Mouse (Mus musculus) ES-E14 (cell line): ENCODE measurements around the gene Setd7. TPM values are rescaled to one million over a fixed set of nuclear protein-coding genes. Genes with fewer than 3 reads are reported as not detected.

Experiments used
- DNase-seq: peaks from one replicate; pipeline ENCODE4 v3.0.0-alpha.2; 2013; ENCODE audit warnings: low read depth, low spot score
- H3K27ac ChIP-seq: 2 replicates; pipeline ENCODE4 v1.5.1; 2012; ENCODE audit warnings: low read depth, mild to moderate bottlenecking, low read length, moderate library complexity, mixed read lengths; ENCODE audit not compliant: poor library complexity, insufficient read depth, severe bottlenecking
- H3K36me3 ChIP-seq: 2 replicates; pipeline ENCODE4 v1.6.1; 2012; ENCODE audit warnings: mild to moderate bottlenecking, low read length, moderate library complexity, mixed read lengths; ENCODE audit not compliant: control insufficient read depth, poor library complexity, insufficient read depth, severe bottlenecking
- H3K4me1 ChIP-seq, 2 experiments: fragments of 150-350 bp in 1 of 2; sonication (generic) in 1 of 2; 2 replicates each; pipeline ENCODE4 v1.6.1; 2012; ENCODE audit warnings: low read length in 2 of 2, mild to moderate bottlenecking in 1 of 2, mixed read lengths in 1 of 2; ENCODE audit not compliant: control insufficient read depth in 2 of 2, insufficient read depth in 2 of 2, poor library complexity in 1 of 2
- H3K4me3 ChIP-seq, 2 experiments: fragments of 150-350 bp in 1 of 2; sonication (generic) in 1 of 2; 2 replicates each; pipeline ENCODE4 v1.5.1; 2012; ENCODE audit warnings: low read length in 2 of 2, low read depth in 1 of 2, mild to moderate bottlenecking in 1 of 2, mixed read lengths in 1 of 2; ENCODE audit not compliant: insufficient read depth in 1 of 2, poor library complexity in 1 of 2, severe bottlenecking in 1 of 2
- H3K9ac ChIP-seq: 2 replicates; pipeline ENCODE4 v1.6.1; 2012; ENCODE audit warnings: low read depth, mild to moderate bottlenecking, low read length, mixed read lengths; ENCODE audit not compliant: poor library complexity, insufficient read depth, severe bottlenecking
- H3K9me3 ChIP-seq: fragments of 150-350 bp; sonication (generic); 2 replicates; pipeline ENCODE4 v1.6.1; 2012; ENCODE audit warnings: low read depth, mild to moderate bottlenecking, low read length; ENCODE audit not compliant: control insufficient read depth, insufficient read depth
- CHD2 ChIP-seq: IDR thresholded peaks from 2 replicates; pipeline ENCODE4 v1.6.1; 2014; ENCODE audit warnings: mild to moderate bottlenecking, low read depth, low read length, inconsistent platforms
- HCFC1 ChIP-seq: IDR thresholded peaks from 2 replicates; pipeline ENCODE4 v1.6.1; 2012; ENCODE audit warnings: low read length, inconsistent platforms, borderline replicate concordance; ENCODE audit not compliant: insufficient read depth
- MAFK ChIP-seq: IDR thresholded peaks from 2 replicates; pipeline ENCODE4 v1.6.1; 2014; ENCODE audit warnings: mild to moderate bottlenecking, low read depth, low read length, inconsistent platforms; ENCODE audit not compliant: insufficient read depth
- ZC3H11A ChIP-seq: IDR thresholded peaks from 2 replicates; pipeline ENCODE4 v1.6.1; 2012; ENCODE audit warnings: low read depth, mild to moderate bottlenecking, inconsistent platforms, low read length, borderline replicate concordance
- ZNF384 ChIP-seq: IDR thresholded peaks from 2 replicates; pipeline ENCODE4 v1.6.1; 2012; ENCODE audit warnings: low read depth, low read length, inconsistent platforms
- in situ Hi-C, 2 experiments: fragments of 600-800 bp; cut with MboI; formaldehyde crosslinking; loops; one replicate each; pipeline ENCODE4 v1.15.1; 2025; ENCODE audit warnings: low sequenced_read_pairs in 2 of 2, inconsistent platforms in 1 of 2; ENCODE audit not compliant: unreplicated experiment in 2 of 2
- total RNA-seq: library from RNA; depleted of rRNA; stranded (reverse); fragments of 300-350 nt; gene quantifications from 2 replicates; pipeline ENCODE4 v1.2.3, GENCODE M21; 2012; rRNA removed

The Setd7 gene
- total RNA-seq, 1 experiment, result 17.5 TPM

GRCm38 (mm10) chr3:51468530-51468929 is 92.1 kb downstream of the Setd7 start:
- no peaks in the 10 kb centered on the region for H3K9me3 ChIP-seq
- no peaks in the 10 kb centered on the region for H3K4me1 ChIP-seq
- TF ChIP-seq CHD2, result no peak
- no peak for TF ChIP-seq HCFC1
- no peak for TF ChIP-seq MAFK
- no peak for TF ChIP-seq ZNF384
- TF ChIP-seq ZC3H11A, result no peak
- no peak overlapping the region for H3K27ac ChIP-seq
- DNase-seq, result no peak
- peaks cover 21% of the 10 kb centered on the region for H3K36me3 ChIP-seq
- no peak overlapping the region for H3K4me3 ChIP-seq
- in situ Hi-C loops, result no loop called here
- no peak overlapping the region for H3K9ac ChIP-seq

Other genes starting within 250 kb of the Setd7 start
- 26.7 and 28.4 TPM in 2 replicates for gene Elf2, start 220.2 kb downstream of the Setd7 start, total RNA-seq
- 12.5 and 17.5 TPM in 2 replicates for gene Mgarp, start 164.1 kb downstream of the Setd7 start, total RNA-seq
- gene Ndufc1, start 151.9 kb downstream of the Setd7 start, total RNA-seq, result 152 and 231 TPM in 2 replicates
- gene Naa15, start 145.7 kb downstream of the Setd7 start, total RNA-seq, result 43.7 and 53.4 TPM in 2 replicates
- gene Rab33b, start 77.0 kb downstream of the Setd7 start, total RNA-seq, result 4.0 and 7.5 TPM in 2 replicates
- 0.71 and 0.95 TPM in 2 replicates for gene Mgst2, start 99.5 kb upstream of the Setd7 start, total RNA-seq